Mouse (Mus musculus): Measurements from ENCODE around the gene Sync. TPM values are rescaled to one million over a fixed set of nuclear protein-coding genes. Genes with fewer than 3 reads are reported as not detected.

The Sync gene
- polyA plus RNA-seq, 1 experiment from 2014 or later: 0.50 TPM

GRCm38 (mm10) chr4:129293702-129294101 lies 6.3 kb downstream of the Sync start:
- no peak for DNase-seq (ENCODE audit: extremely low spot score, low spot score)
- 0 out of 2 replicates have a peak overlapping the region, but pooled peaks have one; percentile 13 for H3K4me3 ChIP-seq

GRCm38 (mm10) chr4:129295188-129295587 lies 7.8 kb downstream of the Sync start:
- Histone ChIP-seq H3K27ac (no peak overlapping the region), H3K4me3 (no peak overlapping the region), H3K27me3 (ENCODE audit: poor library complexity, severe bottlenecking) (peaks cover 18% of the 10 kb centered on the region), H3K36me3 (replicated peaks) (no peaks in the 10 kb centered on the region), H3K4me1 (peaks cover 29% of the 10 kb centered on the region), H3K9me3 (no peaks in the 10 kb centered on the region)
- 83% methylated on average over 2 of the region's 2 CpGs for WGBS
- no peak for DNase-seq (ENCODE audit: extremely low spot score, low spot score)

More at GRCm38 (mm10) chr4:129293702-129294101, 6.3 kb downstream of the Sync start:
- Histone ChIP-seq H3K27me3 (ENCODE audit: poor library complexity, severe bottlenecking) (peaks cover 30% of the 10 kb centered on the region), H3K27ac (0 out of 2 replicates have a peak overlapping the region, but pooled peaks have one; percentile 32), H3K9me3 (0 out of 2 replicates have a peak, but pooled peaks cover 3% of the 10 kb centered on the region), H3K4me1 (peaks cover 19% of the 10 kb centered on the region), H3K36me3 (replicated peaks) (no peaks in the 10 kb centered on the region)
- WGBS: 36% methylated on average over 16 of the region's 16 CpGs

- H3K4me3 ChIP-seq: no peak overlapping the region
- no peak overlapping the region for H3K27ac ChIP-seq
- no peaks in the 10 kb centered on the region for H3K36me3 ChIP-seq (replicated peaks)
- H3K4me1 ChIP-seq: peaks cover 29% of the 10 kb centered on the region
- no peak for DNase-seq (ENCODE audit: extremely low spot score, low spot score)
- H3K27me3 ChIP-seq (ENCODE audit: poor library complexity, severe bottlenecking): peaks cover 18% of the 10 kb centered on the region
- H3K9me3 ChIP-seq: peaks cover 5% of the 10 kb centered on the region
- 94% methylated on average over 7 of the region's 7 CpGs for WGBS
These were observed 8.6 kb downstream of the Sync start for GRCm38 (mm10) chr4:129296066-129296465.

- Histone ChIP-seq H3K27ac (no peak overlapping the region), H3K27me3 (ENCODE audit: poor library complexity, severe bottlenecking) (peaks cover 16% of the 10 kb centered on the region), H3K4me1 (peaks cover 29% of the 10 kb centered on the region), H3K4me3 (no peak overlapping the region), H3K9me3 (peaks cover 11% of the 10 kb centered on the region), H3K36me3 (replicated peaks) (no peaks in the 10 kb centered on the region; the same call in 1 of the 2 replicates)
- no peak for DNase-seq (ENCODE audit: extremely low spot score, low spot score)
- WGBS: 92% methylated on average over 4 of the region's 4 CpGs
These were observed 10.3 kb downstream of the Sync start for GRCm38 (mm10) chr4:129297724-129298123.

- Histone ChIP-seq H3K4me1 (peaks cover 20% of the 10 kb centered on the region), H3K9me3 (peaks cover 11% of the 10 kb centered on the region), H3K36me3 (replicated peaks) (peaks cover 3% of the 10 kb centered on the region), H3K27me3 (ENCODE audit: poor library complexity, severe bottlenecking) (peaks cover 3% of the 10 kb centered on the region), H3K27ac (no peak overlapping the region), H3K4me3 (no peak overlapping the region)
- DNase-seq (ENCODE audit: extremely low spot score, low spot score): no peak
- WGBS: 70% methylated on average over 10 of the region's 10 CpGs
These were observed 11.7 kb downstream of the Sync start for GRCm38 (mm10) chr4:129299121-129299520.

GRCm38 (mm10) chr4:129303401-129303800 lies 16.0 kb downstream of the Sync start:
- Histone ChIP-seq H3K4me1 (peaks cover 13% of the 10 kb centered on the region), H3K9me3 (peaks cover 11% of the 10 kb centered on the region), H3K27ac (no peak overlapping the region), H3K4me3 (no peak overlapping the region), H3K36me3 (replicated peaks) (peaks cover 38% of the 10 kb centered on the region), H3K27me3 (ENCODE audit: poor library complexity, severe bottlenecking) (no peaks in the 10 kb centered on the region)
- 83% methylated on average over 5 of the region's 5 CpGs for WGBS
- DNase-seq (ENCODE audit: extremely low spot score, low spot score): no peak

GRCm38 (mm10) chr4:129303816-129304215 lies 16.4 kb downstream of the Sync start:
- no peak for DNase-seq (ENCODE audit: extremely low spot score, low spot score)
- no peaks in the 10 kb centered on the region for H3K27me3 ChIP-seq (ENCODE audit: poor library complexity, severe bottlenecking)
- no peak overlapping the region for H3K27ac ChIP-seq
- H3K4me3 ChIP-seq: no peak overlapping the region
- peaks cover 8% of the 10 kb centered on the region for H3K4me1 ChIP-seq
- peaks cover 42% of the 10 kb centered on the region for H3K36me3 ChIP-seq (replicated peaks)
- H3K9me3 ChIP-seq: peaks cover 11% of the 10 kb centered on the region
- WGBS: 94% methylated on average over 9 of the region's 9 CpGs

- no peak for DNase-seq (ENCODE audit: extremely low spot score, low spot score)
- Histone ChIP-seq H3K9me3 (peaks cover 11% of the 10 kb centered on the region), H3K36me3 (replicated peaks) (peaks cover 47% of the 10 kb centered on the region), H3K27ac (no peak overlapping the region), H3K4me3 (no peak overlapping the region), H3K4me1 (peaks cover 4% of the 10 kb centered on the region), H3K27me3 (ENCODE audit: poor library complexity, severe bottlenecking) (no peaks in the 10 kb centered on the region)
- WGBS: 85% methylated on average over 1 of the region's 1 CpGs
These were observed 16.9 kb downstream of the Sync start for GRCm38 (mm10) chr4:129304306-129304705.

- WGBS: 90% methylated on average over 1 of the region's 1 CpGs
- DNase-seq (ENCODE audit: extremely low spot score, low spot score): no peak
- Histone ChIP-seq H3K36me3 (replicated peaks) (peaks cover 84% of the 10 kb centered on the region), H3K27ac (no peak overlapping the region), H3K4me1 (no peaks in the 10 kb centered on the region), H3K4me3 (no peak overlapping the region), H3K27me3 (ENCODE audit: poor library complexity, severe bottlenecking) (no peaks in the 10 kb centered on the region), H3K9me3 (no peaks in the 10 kb centered on the region)
These were observed 20.5 kb downstream of the Sync start for GRCm38 (mm10) chr4:129307936-129308335.

GRCm38 (mm10) chr4:129313886-129314285 lies 26.5 kb downstream of the Sync start:
- Histone ChIP-seq H3K27me3 (ENCODE audit: poor library complexity, severe bottlenecking) (no peaks in the 10 kb centered on the region), H3K36me3 (replicated peaks) (peaks cover 100% of the 10 kb centered on the region), H3K27ac (no peak overlapping the region), H3K4me1 (no peaks in the 10 kb centered on the region), H3K4me3 (no peak overlapping the region), H3K9me3 (no peaks in the 10 kb centered on the region)
- DNase-seq (ENCODE audit: extremely low spot score, low spot score): no peak
- WGBS: 89% methylated on average over 3 of the region's 3 CpGs

- H3K4me1 ChIP-seq: no peaks in the 10 kb centered on the region
- H3K27ac ChIP-seq: no peak overlapping the region
- no peak for DNase-seq (ENCODE audit: extremely low spot score, low spot score)
- no peaks in the 10 kb centered on the region for H3K9me3 ChIP-seq
- peaks cover 100% of the 10 kb centered on the region for H3K36me3 ChIP-seq (replicated peaks)
- no peaks in the 10 kb centered on the region for H3K27me3 ChIP-seq (ENCODE audit: poor library complexity, severe bottlenecking)
- no peak overlapping the region for H3K4me3 ChIP-seq
- 92% methylated on average over 1 of the region's 1 CpGs for WGBS
These were observed 33.5 kb downstream of the Sync start for GRCm38 (mm10) chr4:129320876-129321275.

GRCm38 (mm10) chr4:129322042-129322441 lies 34.6 kb downstream of the Sync start:
- Histone ChIP-seq H3K9me3 (no peaks in the 10 kb centered on the region), H3K4me1 (no peaks in the 10 kb centered on the region), H3K27ac (no peak overlapping the region), H3K4me3 (no peak overlapping the region), H3K27me3 (ENCODE audit: poor library complexity, severe bottlenecking) (no peaks in the 10 kb centered on the region), H3K36me3 (replicated peaks) (peaks cover 100% of the 10 kb centered on the region)
- DNase-seq (ENCODE audit: extremely low spot score, low spot score): no peak
- 92% methylated on average over 5 of the region's 5 CpGs for WGBS

GRCm38 (mm10) chr4:129323491-129323890 lies 36.1 kb downstream of the Sync start:
- 97% methylated on average over 1 of the region's 1 CpGs for WGBS
- H3K9me3 ChIP-seq: no peaks in the 10 kb centered on the region
- DNase-seq (ENCODE audit: extremely low spot score, low spot score): no peak
- H3K27ac ChIP-seq: no peak overlapping the region
- no peaks in the 10 kb centered on the region for H3K27me3 ChIP-seq (ENCODE audit: poor library complexity, severe bottlenecking)
- H3K4me3 ChIP-seq: no peak overlapping the region
- H3K4me1 ChIP-seq: no peaks in the 10 kb centered on the region
- peaks cover 100% of the 10 kb centered on the region for H3K36me3 ChIP-seq (replicated peaks)

- H3K4me3 ChIP-seq: no peak overlapping the region
- no peak overlapping the region for H3K27ac ChIP-seq
- peaks cover 100% of the 10 kb centered on the region for H3K36me3 ChIP-seq (replicated peaks)
- 87% methylated on average over 1 of the region's 1 CpGs for WGBS
- no peak for DNase-seq (ENCODE audit: extremely low spot score, low spot score)
- no peaks in the 10 kb centered on the region for H3K4me1 ChIP-seq
- H3K27me3 ChIP-seq (ENCODE audit: poor library complexity, severe bottlenecking): no peaks in the 10 kb centered on the region
- H3K9me3 ChIP-seq: no peaks in the 10 kb centered on the region
These were observed 37.3 kb downstream of the Sync start for GRCm38 (mm10) chr4:129324756-129325155.

Measured in forebrain, embryonic 10.5 days (tissue).